Mouse (Mus musculus) ovary, adult 18-20 months (tissue): ENCODE results near the gene Nr1d1.

ENCODE experiments used
- DNase-seq: peaks from one replicate; pipeline ENCODE4 v3.0.0; 2022; ENCODE audit warnings: low spot score, mixed read lengths

Gene Nr1d1

GRCm38 (mm10) chr11:98788139-98788538 is 13.0 kb upstream of the Nr1d1 start:
- no peak for DNase-seq

- no peak for DNase-seq
Observed at GRCm38 (mm10) chr11:98787691-98788090, 12.6 kb upstream of the Nr1d1 start.

GRCm38 (mm10) chr11:98787229-98787628 is 12.1 kb upstream of the Nr1d1 start:
- DNase-seq = no peak

- DNase-seq = peak; percentile 90
Observed at GRCm38 (mm10) chr11:98786359-98787214, 11.5 kb upstream of the Nr1d1 start.

- DNase-seq = peak; percentile 79
Observed at GRCm38 (mm10) chr11:98785772-98786281, 10.7 kb upstream of the Nr1d1 start.

- DNase-seq = no peak
Observed at GRCm38 (mm10) chr11:98785214-98785613, 10.1 kb upstream of the Nr1d1 start.

- DNase-seq = no peak
Observed at GRCm38 (mm10) chr11:98784139-98784538, 9.0 kb upstream of the Nr1d1 start.

GRCm38 (mm10) chr11:98783236-98783696 is 8.1 kb upstream of the Nr1d1 start:
- peak; percentile 98 for DNase-seq

- no peak for DNase-seq
Observed at GRCm38 (mm10) chr11:98782651-98783235, 7.6 kb upstream of the Nr1d1 start.

- DNase-seq = no peak
Observed at GRCm38 (mm10) chr11:98781851-98782512, 6.8 kb upstream of the Nr1d1 start.

- no peak for DNase-seq
Observed at GRCm38 (mm10) chr11:98777888-98778287, 2.8 kb upstream of the Nr1d1 start.

GRCm38 (mm10) chr11:98776843-98777590 is 1.9 kb upstream of the Nr1d1 start:
- DNase-seq = peak; percentile 78

- no peak for DNase-seq
Observed at GRCm38 (mm10) chr11:98776052-98776764, 1.1 kb upstream of the Nr1d1 start.

GRCm38 (mm10) chr11:98775348-98776051 is 367 bp upstream of the Nr1d1 start:
- DNase-seq = peak; percentile 100

- DNase-seq = peak; percentile 100
Observed at GRCm38 (mm10) chr11:98773635-98774295, 1.4 kb downstream of the Nr1d1 start.

- DNase-seq = no peak
Observed at GRCm38 (mm10) chr11:98772667-98773171, 2.4 kb downstream of the Nr1d1 start.

- no peak for DNase-seq
Observed at GRCm38 (mm10) chr11:98771844-98772525, 3.1 kb downstream of the Nr1d1 start.

GRCm38 (mm10) chr11:98771131-98771530 is 4.0 kb downstream of the Nr1d1 start:
- no peak for DNase-seq
